Mouse (Mus musculus): ENCODE measurements around the gene Tenm2.

The Tenm2 gene

GRCm38 (mm10) chr11:36694810-36695209, 541.0 kb downstream of the Tenm2 start:
- DNase-seq (ENCODE audit: low spot score in 2 of 2): no peak

DNA sequence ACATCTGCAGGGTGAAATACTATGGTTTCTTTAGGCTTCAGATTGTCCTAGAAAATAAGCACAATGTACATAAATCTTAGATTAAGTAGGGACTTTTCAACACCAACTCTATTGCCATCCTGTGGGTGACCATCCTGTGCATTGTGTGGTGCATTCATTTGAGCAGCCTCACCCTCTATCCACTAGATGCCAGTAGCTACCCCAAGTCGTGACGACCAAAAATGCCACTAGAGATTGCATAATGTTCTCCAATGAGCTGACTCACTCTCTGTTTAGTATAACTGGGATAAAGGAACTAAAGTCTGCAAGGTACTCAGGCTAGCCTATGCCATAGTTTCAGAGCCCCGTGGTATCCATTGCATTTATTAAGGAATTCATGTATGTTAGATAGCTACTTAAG, 543.1 kb downstream of the Tenm2 start:
- no peak for DNase-seq (ENCODE audit: low spot score in 2 of 2)

GRCm38 (mm10) chr11:36690826-36691225, 544.9 kb downstream of the Tenm2 start:
- DNase-seq (ENCODE audit: low spot score in 2 of 2): no peak

GRCm38 (mm10) chr11:36686253-36686652, 549.5 kb downstream of the Tenm2 start:
- DNase-seq (ENCODE audit: low spot score in 2 of 2): no peak

DNA sequence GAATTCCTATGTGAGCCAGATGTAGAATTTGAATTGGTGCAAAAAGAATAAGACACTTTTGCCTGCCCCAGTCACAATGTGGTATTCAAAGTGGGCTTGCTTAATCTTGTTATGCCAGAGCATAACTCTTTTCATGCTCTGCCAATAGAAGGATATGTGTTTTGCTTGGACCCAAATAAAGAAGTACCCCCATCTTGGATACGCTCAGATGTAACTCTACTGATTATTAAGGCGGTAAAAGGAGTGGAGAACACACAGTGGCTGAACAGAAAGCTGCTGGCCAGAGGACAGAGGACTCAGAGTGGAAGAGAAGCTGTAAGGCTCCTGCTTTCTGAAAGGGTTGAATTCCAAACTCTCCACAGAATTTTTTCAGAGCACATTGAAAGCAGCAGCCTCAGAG, 556.4 kb downstream of the Tenm2 start:
- DNase-seq (ENCODE audit: low spot score in 2 of 2): no peak

GRCm38 (mm10) chr11:36678542-36678941, 557.2 kb downstream of the Tenm2 start:
- DNase-seq (ENCODE audit: low spot score in 2 of 2): no peak

GRCm38 (mm10) chr11:36678057-36678396, 557.7 kb downstream of the Tenm2 start:
- no peak for DNase-seq (ENCODE audit: low spot score in 2 of 2)

DNA sequence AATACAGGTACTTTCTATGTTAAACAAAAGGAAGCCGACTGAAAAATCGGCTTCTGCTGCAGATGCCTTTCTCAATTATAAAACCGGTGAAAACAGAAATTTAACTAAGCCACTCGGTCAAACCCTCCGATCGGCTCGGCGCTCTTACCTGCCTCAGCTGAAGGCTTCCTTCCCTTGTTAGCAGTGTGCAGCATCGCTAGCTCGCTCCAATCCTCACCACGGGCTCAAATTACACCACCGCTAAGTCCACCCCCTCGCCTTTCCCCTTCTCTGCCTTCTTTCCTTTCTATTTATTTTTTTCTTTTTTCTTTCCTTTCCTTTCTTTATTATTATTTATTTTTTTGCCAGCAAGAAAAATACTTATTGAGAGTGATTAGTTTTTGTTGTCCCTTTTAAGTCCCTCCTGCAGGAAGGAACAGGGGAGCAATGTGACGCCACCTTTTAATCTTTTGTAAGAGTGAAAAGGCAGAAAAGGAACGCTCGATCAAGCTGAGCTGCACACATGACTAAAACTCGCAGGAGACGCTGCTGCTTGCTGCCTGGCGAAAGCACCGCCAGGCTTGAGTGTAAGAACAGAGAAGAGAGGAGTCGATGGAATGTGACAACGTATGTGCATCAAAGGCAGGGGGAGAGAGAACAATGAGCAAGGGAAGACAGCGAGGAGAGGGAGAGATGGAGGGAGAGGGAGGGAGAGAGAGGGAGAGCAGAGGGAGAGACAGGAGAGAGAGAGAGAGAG, 558.3 kb downstream of the Tenm2 start:
- DNase-seq (ENCODE audit: low spot score in 2 of 2): peak in 1 of 2 experiments; percentile 1

GRCm38 (mm10) chr11:36676446-36677284, 559.1 kb downstream of the Tenm2 start:
- no peak for DNase-seq (ENCODE audit: low spot score in 2 of 2)

- no peak for DNase-seq (ENCODE audit: low spot score in 2 of 2)
These were observed 560.8 kb downstream of the Tenm2 start for GRCm38 (mm10) chr11:36674902-36675422.

DNA sequence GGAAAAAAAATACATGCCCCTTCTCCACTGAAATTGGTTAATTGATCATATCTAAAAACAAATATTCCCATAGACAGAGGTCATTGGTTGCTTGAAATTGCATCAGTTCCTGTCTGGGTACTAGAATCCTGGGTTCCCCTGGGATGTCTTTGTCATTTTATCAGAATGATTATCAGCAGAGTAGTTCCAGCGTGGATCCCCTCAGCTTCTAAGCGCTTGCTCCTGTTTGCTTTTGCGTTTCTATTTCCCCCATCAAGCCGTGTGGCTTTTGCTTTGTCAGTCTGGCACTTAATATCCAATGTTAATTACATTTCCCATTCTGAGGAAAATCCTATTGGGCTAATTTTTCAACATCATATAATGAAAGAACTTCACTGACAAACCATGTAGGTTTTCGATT, 561.6 kb downstream of the Tenm2 start:
- DNase-seq (ENCODE audit: low spot score in 2 of 2): no peak

DNA sequence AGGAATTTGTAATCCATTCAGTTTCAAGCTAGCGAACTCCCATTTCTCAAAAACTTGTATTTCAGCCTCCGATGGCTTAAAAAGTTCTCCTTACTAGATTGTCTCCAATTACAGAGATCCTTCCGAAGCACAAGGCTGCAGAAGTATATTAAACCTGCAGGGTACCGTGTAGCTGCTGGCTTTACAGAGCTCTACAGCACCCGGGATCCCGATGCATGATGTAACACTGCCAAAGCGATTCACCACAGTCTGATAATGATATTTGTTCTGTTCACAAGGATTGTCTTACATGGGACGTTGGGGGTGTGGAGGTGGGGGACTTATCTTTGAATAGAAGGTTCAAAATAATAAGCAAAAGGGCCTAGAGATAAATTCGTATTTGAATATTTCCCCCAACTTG, 564.6 kb downstream of the Tenm2 start:
- DNase-seq (ENCODE audit: low spot score in 2 of 2): no peak

DNA sequence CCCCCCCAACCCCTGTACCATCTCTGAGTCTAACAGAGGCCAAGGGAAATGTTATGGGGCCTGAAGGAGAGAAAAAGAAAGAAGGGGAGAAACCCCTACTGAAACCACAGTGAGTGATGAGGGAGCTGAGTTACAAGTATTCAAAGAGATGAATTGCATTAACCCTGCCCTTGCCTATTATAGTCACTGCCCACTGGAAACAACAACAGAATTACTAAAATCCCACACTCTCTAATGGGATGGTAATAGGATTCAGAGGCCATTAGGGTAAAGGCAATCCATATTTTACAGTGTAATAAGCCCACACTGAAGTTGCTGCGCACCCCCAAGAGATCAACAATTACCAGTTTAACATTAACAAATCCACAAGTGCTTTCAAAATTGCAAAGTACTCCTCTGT, 571.7 kb downstream of the Tenm2 start:
- DNase-seq (ENCODE audit: low spot score in 2 of 2): no peak

DNA sequence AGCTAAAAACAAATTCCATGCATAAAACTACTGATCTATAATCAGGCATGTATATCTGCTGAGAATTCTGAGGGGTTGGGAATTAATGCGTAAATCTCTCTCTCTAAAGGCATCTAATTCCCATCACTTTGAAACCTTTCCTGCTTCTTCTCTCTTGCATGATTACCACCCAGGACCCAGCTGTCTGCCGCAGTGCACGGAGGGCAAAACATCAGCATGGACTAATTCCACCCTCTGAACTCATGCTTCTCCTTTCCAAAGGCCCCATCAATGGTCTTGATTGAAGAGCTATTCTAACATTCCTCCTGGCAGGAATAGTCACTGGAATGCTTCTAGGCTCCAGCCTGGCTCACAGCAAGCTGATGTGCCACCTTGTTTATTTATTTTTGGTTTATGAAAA, 572.2 kb downstream of the Tenm2 start:
- DNase-seq (ENCODE audit: low spot score in 2 of 2): no peak

GRCm38 (mm10) chr11:36653656-36654323, 582.0 kb downstream of the Tenm2 start:
- no peak for DNase-seq (ENCODE audit: low spot score in 2 of 2)

GRCm38 (mm10) chr11:36647179-36647578, 588.6 kb downstream of the Tenm2 start:
- DNase-seq (ENCODE audit: low spot score in 2 of 2): no peak

- DNase-seq (ENCODE audit: low spot score in 2 of 2): no peak
These were observed 600.7 kb downstream of the Tenm2 start for GRCm38 (mm10) chr11:36635082-36635481.

DNA sequence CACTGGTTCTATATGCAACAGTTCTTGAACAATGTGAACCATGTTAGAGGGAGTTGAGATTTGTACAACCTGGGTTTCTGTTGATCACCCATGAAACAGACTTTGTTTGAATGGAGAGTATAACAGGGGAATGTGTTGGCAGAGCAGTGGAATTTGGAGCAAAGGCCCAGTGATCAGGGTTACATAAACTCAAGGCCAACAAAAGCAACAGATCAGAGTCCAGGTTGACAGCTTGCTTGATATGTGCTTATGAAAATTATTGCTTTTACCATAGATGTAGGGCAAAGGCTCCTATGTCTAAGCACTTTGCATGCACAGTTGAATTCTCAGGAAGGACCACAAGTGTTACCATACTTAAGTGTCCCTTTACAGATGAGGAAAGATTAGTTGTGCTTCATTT, 603.6 kb downstream of the Tenm2 start:
- DNase-seq (ENCODE audit: low spot score in 2 of 2): no peak

GRCm38 (mm10) chr11:36613807-36614206, 622.0 kb downstream of the Tenm2 start:
- DNase-seq (ENCODE audit: low spot score in 2 of 2): no peak

- no peak for DNase-seq (ENCODE audit: low spot score in 2 of 2)
These were observed 630.9 kb downstream of the Tenm2 start for GRCm38 (mm10) chr11:36604815-36605382.

DNA sequence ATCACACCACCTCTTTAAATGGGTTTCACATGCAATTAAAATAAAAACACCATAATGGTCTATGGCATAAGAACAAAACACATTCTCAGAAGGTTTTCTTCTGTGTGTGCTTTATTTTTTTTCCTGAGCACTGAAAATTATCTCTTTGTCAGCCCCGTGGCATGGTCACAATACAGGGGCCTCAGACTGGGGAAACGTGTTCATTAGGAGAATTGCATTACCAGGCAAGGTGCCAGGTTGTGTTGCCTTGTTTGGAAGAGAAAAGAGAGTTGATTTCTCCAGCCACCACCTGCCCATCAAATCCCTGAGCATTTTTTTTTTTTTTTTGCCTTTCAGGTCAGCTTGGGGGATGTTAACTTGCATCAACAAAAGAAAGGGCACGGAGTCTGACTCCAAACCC, 631.5 kb downstream of the Tenm2 start:
- no peak for DNase-seq (ENCODE audit: low spot score in 2 of 2)

DNA sequence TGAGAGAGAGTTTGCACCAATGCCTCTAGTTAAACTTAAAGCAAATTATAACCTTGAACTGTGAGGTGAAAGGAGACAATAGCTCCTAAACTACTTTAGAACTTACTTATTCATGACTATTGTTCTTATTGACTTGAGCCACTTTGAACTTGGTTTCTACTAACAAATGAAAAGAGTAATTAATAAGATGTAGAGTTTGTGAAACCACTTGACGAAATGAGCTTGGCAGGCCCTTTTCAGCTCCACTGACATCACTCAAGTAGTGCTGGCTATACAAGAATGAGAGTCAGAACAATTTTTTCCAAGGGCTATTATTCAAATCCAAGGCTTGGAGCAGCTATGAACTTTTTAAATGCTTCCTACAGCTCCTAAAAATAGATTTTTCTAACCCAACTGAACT, 643.3 kb downstream of the Tenm2 start:
- DNase-seq (ENCODE audit: low spot score in 2 of 2): no peak

Data from urinary bladder, postnatal 36 days (tissue).